Mouse (Mus musculus): ENCODE measurements around the gene Fbxl17.

The Fbxl17 gene

DNA sequence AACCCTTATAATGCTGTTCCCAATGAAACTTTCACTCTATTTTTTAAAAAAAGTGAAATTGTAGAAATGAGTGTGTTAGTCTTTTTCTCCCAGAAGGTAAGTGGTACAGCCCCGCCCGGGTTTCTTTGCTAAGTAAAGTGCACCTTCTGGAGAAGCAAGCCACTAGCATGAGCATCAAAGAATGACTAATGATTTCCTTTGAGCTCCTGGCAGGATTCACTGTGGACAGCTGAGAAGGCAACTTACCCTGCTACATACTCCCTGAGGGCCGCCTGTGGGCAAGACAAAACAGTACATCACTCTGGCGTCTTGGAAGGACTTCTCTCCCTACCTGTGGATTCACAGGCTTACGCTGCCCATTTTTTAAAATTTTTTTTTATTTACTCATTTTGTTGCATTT, 217.8 kb downstream of the Fbxl17 start:
- ATAC-seq (ENCODE audit: low TSS enrichment) = no peak

DNA sequence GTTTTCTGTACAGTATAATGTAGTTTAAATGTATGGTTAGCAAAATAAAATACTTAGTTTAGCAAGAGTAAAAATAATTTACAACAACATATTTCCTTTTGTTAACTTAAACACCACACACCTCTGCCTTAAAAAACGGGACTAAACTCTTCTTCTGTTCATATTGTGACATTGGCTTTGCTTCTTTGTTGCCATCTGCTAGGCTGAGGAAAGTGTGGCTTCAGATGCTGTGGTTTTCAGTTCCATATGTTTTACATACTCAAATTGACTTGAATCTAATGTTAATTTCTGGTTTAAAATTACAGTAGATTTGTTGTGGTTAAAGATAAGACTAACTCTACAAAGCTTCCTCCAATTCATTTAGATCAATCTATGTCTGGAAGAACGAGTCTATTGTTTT, 218.8 kb downstream of the Fbxl17 start:
- ATAC-seq (ENCODE audit: low TSS enrichment) = no peak

DNA sequence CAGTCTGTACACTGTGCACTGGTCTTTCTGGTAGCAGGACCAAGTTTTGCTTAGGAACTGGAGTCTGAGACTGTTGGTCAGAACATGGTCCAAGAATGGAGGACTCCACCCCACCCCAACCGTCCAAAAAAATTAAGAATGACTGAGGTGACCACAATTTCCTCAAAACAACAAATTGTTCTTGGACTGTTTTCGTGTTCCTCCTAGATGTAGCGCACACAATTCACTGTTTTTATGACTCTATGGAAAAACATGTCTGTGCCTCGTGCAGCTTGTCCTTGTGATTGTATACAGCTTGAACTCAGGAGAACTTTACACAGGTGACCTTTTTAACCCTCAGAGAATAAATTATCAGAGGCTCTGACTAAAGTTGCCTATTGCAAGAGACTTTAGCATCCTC, 220.7 kb downstream of the Fbxl17 start:
- no peak for ATAC-seq (ENCODE audit: low TSS enrichment)

DNA sequence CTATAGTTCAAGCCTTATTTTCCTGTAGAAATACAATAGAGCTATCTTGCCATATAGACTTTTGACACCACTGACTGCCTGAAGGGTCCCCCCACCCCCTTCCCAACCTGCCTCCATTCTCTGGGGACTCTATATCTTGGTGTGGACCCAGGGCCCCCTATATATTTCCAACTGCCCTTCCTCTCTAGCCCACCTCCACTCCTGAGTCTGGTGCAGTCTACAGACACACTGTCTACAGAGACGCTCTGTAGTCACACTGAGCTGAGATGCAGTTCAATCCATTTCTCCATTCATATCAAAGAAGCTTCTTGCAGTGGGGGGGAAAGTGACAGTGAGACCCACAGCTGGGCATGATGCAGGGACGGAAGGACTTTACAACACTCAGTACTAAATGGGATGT, 226.5 kb downstream of the Fbxl17 start:
- ATAC-seq (ENCODE audit: low TSS enrichment) = no peak

DNA sequence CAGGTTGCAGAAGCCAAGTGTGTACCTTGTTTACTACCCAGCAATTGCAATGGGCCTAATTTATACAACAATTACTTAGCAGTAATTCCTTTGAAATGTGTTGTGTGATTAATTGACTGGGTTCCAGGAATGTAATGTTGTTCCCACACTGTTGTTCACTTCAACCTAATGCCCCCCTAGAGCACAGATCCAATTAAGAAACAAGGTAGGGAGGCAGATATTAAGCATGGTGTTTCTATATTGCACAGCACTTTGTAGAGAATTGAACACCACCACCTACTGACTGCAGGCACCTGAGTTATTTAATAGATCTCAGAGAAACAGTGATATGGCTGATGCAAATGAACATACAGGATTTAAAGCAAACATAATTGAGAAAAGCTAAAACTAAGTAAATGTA, 226.9 kb downstream of the Fbxl17 start:
- no peak for ATAC-seq (ENCODE audit: low TSS enrichment)

DNA sequence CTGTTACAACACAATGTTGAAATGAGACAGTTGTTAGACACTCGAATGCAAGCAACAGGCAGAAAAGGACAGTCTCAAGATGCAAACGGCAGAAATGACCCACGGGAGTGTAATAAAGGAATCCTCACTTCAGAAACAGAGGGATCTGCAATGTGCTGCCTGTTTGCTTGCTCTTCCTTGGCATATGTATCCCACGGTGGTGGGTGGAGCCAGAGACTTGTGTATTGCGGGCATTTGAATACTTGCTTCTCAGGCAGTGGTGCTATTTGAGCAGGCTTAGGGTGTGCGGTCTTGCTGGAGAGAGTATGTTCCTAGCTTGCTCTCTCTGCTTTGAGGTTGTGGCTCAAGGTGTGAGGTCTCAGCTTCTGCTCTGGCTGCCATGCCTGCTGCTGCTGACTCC, 228.8 kb downstream of the Fbxl17 start:
- peak; percentile 68 for ATAC-seq (ENCODE audit: low TSS enrichment)

DNA sequence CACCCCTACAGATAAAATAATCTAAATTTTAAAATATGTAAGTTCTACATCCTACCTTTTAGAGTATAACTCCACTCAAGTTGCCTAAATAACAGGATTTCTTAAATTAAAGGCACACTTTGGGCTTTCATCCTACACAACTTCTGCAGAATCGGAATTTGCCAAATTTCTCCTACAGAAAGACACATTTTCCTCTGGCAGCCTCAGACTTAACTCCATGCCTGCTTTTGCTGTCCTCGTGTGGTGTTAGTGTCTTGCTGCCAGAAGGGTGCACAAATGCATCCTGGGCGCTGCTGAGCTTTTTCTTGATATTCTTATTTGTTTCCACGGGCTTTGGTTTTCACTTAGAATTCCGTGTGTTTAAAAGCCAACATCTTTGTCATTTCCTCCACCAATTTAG, 229.3 kb downstream of the Fbxl17 start:
- ATAC-seq (ENCODE audit: low TSS enrichment) = peak; percentile 93

DNA sequence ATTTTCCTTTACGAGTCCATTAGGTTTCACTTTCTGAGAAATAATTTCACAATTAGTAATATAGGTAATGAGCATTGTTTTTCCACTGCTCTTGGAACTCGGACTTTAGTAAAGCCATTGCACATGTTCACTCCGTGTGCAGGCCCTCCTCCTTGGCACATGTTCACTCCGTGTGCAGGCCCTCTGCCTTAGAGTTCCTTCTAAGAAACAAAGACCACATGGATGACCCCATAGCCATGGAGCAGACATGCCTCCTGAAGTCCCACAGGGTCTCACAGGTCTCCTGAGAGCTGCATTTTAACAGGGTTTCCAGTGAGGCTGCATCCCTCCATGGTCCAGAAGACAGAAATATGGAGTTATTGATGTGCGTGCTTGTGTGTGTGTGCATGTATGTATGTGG, 237.1 kb downstream of the Fbxl17 start:
- ATAC-seq (ENCODE audit: low TSS enrichment) = no peak

DNA sequence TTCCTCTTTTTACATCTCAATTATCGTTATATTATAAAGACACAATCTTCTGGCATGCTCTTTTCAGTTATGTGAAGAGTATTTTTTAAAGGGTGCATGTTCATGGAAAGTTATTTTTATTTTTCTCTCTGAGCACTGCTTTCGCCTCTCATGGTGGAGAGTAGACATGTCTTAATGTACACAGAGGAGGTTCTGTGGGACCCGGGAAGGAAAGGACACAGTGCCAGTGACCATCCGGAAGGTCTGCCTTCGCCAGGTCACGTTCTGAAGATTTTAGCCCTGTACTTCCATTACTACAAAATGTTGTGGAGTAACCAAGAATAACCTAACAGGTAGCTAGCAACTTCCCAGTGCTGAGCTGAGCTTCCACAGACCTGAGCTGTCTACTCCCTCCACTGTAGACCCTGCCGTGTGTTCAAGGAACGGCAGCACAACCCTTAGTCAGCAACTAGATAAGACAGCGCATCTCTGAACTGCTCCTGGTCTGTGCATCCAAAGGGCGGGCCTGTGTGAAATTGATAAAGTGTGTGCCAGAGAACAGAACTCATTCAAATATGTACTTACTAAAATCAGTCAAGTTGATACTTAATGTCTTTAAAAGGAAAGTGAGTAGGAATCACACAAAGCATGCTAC, 238.2 kb downstream of the Fbxl17 start:
- ATAC-seq (ENCODE audit: low TSS enrichment) = 0 out of 2 replicates have a peak, but pooled peaks have one; percentile 20

DNA sequence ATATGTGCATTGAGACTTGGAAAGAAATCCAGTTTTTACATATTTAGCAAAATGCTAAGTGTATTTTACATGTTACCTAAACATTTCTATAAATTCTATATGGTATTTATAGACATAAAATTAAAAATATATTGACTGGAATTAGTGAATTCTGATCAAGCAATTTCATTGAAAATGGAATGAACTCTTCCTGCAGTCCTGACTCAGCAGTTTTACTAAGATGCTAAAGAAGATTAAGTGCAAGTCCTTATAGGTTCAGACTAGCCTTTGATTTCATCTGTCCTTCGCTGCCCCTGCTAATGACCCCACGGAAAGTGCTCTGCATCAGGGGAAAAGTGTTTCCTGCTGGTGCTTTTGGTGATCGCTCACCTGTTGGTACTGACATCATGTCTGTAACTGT, 240.7 kb downstream of the Fbxl17 start:
- ATAC-seq (ENCODE audit: low TSS enrichment) = no peak

DNA sequence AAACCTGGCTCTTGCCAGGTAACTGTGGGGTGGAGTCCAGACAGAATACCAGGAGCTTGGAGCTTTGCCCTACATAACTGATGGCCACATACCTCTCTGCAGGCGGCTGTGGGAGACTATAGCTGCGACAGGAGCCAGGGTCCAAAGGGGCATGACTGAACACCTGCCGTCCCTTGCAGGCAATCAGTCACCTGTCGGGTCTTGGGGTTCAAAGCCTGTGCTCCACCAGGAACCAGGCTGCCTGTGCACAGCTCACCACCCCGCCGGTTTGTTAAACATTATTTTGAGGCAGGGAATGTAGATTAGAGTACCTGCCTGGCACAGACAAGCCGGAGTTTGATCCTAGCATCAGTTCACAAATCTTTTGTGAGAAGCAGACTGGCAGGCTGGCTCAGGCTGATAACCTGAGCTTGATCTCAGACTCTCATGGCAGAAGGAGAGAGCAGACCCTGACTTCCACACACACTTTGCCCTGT, 253.6 kb downstream of the Fbxl17 start:
- ATAC-seq (ENCODE audit: low TSS enrichment) = no peak

DNA sequence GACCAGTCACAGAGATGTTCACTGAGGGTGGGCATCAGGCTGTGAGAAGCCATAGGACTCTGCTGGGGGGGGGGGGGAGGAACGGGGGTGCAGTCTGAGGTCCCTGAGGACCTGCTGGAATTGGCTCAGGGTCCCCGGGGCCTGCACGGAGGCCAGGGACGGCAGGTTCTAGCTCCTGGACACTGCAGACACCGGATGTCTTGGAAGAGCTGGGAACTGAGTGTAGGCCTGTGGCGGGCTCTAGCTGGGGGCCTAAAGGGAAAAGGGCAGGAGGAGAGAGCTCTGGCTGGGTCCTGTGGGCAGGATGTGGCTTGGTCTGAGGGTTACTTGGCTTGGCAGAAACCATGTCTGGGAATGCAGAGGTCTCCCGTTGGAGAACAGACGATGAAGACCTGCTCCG, 254.3 kb downstream of the Fbxl17 start:
- no peak for ATAC-seq (ENCODE audit: low TSS enrichment)

DNA sequence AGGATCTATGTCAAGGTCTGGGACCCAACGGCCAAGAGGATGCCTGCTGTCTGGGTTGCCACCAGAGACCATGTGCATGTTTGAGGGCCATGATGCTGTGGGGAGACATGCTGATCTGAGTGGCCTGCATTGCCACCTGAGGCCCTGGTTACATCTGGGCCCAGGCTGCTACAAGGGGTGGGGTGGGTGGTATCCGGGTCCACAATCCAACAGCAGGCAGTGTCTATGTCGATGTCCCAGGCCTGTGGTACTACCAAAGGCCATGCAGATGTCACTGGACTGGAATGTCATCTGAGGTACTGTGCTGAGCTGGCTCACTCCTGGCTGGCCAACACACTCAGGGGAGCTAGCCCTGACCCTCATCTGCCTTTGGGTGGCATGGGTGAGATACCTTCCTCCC, 257.1 kb downstream of the Fbxl17 start:
- ATAC-seq (ENCODE audit: low TSS enrichment) = no peak

DNA sequence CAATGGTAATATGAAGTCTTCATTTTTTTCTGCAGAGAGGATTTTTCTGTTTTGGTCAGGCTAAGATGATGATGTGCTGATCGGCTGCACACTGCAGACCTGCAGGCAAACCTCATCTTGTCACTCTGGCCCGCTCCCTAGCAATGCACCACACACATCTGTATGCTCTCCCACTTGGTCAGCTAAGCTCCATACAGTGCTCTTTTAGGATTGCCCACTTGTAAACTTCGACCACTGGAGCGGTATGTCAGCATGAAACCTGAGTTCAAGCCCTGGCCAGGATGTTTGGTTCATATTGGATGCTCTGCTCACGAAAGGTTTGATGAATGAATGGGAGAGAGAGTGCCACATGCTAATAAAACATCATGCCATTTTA, 259.1 kb downstream of the Fbxl17 start:
- no peak for ATAC-seq (ENCODE audit: low TSS enrichment)

DNA sequence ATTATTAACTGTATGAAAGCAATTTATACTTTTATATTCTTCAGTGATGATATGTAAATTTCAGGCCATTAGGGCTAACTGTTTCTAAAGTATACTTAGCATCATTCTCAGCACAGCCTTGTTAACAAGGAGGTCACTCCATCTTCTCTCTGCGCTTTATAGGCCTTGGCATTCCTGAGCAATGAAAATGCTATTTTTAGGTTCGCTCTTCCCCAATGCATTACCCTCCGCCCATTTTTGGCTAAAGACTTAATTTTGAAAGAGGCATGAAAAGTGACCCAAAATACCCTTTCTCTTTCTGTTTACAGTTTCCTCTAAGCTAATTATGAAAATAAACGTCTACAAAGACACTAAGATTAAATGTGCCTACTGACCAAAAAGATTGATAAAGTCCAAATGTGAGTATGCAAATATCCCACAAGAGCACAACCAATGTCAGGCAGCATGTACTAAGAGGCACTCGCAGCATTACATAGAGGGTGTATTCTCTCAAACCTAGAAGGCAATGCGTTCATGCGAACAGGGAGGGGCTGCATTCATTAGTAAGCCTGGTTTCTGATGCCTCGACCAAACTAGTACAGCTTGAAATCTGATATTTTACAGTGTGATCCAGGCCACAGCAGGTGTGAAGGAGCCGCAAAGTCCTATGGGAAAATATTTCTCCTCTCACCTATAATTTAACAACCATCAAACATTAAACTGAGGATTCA, 259.6 kb downstream of the Fbxl17 start:
- no peak for ATAC-seq (ENCODE audit: low TSS enrichment)

DNA sequence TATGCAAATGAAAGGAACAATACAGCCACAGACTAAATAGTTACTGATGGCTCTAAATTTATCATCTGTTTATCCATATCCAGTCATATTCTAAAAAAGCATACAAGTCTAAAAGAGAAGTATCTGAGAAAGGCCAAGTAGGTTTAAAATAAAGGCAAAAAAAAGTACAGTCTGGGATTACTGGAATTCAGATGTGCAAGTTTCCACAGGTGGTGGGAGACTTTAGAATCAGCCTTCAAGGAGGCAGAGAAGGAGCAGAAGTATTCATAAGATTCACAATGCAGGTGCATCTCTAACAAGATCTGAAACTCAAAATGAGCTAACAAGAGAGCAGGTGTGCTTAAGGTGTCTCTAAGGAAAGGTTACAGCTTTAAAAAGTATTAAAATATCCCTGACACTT, 263.0 kb downstream of the Fbxl17 start:
- ATAC-seq (ENCODE audit: low TSS enrichment) = no peak

DNA sequence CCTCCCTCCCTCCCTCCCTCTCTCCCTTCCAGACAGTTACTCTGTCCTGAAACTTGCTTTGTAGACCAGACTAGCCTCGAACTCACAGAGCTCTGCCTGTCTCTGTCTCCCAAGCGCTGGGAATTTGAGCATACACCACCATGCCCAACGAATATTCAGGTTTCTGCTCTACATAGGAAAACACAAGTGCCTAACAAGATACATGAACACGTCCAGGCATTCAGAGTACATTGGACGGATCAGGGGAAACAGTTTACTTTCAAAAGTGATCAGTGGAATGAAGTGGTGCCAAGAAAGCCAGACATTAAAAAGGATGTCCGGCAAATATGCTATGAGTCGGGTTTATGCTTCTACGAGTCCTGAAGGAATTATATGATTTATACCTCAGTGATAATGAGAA, 263.6 kb downstream of the Fbxl17 start:
- no peak for ATAC-seq (ENCODE audit: low TSS enrichment)

DNA sequence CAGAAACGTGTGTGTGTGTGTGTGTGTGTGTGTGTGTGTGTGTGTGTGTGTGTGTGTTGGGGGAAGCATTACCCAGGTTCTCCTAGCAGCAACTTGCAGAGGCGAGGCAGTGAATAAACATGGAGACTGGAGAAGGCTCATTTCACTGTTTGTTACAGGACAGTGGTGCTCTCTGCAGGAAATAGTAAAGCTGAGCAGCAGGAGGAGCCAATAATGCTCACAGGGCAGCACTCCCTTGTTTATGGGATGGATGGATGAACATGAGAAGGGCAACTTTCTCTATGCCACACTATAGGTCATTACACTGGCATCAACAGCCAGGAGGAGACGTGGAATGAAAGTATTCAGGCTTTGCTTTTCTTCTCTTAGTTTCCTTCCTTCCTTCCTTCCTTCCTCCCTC, 264.0 kb downstream of the Fbxl17 start:
- no peak for ATAC-seq (ENCODE audit: low TSS enrichment)

DNA sequence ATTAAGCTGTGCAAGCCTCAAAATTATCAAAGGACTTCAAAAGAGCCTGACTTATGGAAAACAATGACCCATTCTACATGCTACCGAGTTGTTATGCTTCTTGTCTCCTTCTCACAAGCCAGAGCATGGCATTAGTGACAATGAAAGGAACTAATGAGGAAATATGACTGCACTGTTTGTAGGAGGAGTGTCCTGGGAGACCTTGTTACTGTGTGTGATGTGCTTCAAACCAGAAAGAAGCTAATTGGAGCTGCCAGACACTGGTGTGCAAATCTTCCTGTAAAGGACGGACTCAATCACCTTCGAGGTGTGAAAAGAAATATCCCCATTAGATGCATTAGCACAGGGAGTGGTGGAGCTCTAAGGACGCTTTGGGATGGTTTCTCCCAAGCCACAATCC, 270.7 kb downstream of the Fbxl17 start:
- no peak for ATAC-seq (ENCODE audit: low TSS enrichment)

DNA sequence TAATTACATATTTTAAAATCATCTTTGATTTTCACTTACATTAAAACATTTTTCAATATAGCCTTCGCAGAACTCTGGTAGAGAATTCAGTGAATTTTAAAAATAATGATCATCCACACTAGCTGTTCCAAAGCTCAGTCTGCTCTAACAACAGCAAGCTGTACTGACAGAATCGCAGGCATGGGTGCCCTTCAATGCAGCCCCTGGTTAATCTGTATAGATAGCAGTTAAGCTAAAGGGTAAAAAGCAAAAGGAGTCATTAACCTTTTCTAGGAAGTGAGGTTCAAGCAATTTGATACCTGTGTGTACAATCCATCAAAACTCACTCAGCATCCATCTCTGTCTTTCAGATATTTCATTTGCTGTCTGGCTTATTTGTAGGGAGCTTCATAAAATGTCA, 273.4 kb downstream of the Fbxl17 start:
- no peak for ATAC-seq (ENCODE audit: low TSS enrichment)

DNA sequence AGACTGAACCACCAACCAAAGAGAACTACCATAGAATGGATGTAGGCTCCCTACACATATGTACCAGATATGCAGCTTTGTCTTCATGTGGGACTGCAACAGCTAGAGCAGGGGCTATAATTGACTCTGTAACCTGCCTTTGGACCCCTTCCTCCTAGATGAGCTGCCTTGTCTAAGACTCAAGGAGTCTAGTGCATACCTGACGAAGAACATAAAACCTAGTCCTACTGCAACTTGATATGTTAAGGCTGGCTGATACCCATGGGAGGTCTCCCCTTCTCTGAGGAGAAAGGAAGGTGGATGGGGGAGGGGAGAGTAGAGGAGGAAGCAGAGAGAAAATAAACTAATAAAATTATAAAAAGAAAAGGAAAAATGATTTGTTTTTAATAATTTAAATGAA, 273.9 kb downstream of the Fbxl17 start:
- no peak for ATAC-seq (ENCODE audit: low TSS enrichment)

DNA sequence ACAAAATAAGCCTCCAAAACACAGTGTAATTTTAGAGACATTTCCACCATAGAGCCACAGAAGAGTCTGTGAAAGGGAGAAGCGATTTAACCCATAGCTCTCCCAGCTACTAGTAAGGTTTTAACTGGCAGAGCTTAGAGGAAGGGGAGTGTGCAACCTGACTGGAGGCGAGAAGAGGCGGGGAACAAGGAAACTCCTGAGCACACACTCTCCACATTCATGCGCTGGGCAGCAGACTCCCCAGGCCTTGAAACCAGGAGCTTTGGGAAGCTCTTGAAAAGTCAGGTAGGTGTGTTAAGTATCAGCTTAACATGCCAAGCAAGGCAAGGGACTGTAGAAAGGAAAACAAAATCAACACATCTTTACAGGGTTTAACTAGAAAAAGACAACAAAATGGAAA, 276.1 kb downstream of the Fbxl17 start:
- no peak for ATAC-seq (ENCODE audit: low TSS enrichment)

DNA sequence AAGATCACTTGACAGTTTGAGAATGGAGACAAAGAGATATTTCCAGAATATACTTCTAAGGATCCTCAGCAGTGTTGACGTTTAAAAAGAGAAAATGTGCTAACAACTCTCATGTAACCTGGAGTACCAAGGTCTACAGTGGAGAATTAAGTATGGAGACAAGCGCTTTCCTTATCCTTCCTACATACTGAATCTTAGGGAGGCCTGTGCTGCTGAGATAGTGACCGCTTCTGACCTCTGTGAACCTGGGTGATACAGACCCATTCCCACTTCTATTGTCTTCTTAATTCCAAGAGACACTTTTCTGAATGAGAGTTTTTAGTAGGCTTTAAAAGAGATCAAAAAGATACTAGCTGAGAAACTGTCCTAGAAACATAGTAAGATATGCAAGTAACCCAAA, 278.2 kb downstream of the Fbxl17 start:
- ATAC-seq (ENCODE audit: low TSS enrichment) = no peak

DNA sequence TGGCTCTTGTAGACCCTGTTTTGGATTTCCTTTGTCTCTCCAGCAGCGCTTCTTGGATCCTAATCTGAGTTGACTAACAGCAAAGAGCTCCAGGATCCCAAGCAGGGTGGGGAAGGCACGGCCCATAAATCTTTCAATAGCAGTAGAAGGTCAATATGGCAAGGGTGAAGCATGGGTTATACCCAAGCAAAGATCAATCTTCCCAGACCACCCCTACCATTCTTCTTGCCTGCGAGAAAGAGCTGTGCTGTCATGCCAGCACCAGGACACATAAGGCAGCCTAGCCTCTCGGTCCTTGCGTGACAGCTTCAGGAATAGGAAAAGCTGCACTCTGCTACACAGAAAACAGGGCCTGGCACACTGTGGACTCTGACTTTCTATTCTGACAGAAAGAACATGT, 279.0 kb downstream of the Fbxl17 start:
- no peak for ATAC-seq (ENCODE audit: low TSS enrichment)

Data from frontal cortex, adult (tissue).